Mouse (Mus musculus): ENCODE measurements around the gene Fshr.
A peak's percentile ranks its signal among the peaks of the same experiment; 100 is the strongest.

The Fshr gene

DNA sequence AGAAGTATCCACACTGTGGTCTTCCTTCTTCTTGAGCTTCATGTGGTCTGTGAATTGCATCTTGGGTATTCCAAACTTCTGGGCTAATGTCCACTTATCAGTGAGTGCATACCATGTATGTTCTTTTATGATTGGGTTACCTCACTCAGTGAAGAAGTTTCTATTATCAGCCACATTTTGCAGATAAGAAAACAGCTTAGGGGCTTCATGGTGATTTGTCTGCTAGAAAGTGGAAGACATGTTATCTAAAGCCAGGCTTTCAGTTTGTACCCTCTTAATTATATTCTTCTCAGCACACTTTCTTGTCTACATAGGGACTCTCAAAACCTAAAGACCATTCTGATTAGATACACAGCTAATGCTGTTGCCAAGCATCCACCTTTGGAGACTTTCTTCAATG lies 165.8 kb downstream of the Fshr start:
- no peak for DNase-seq (ENCODE audit: low spot score)

GRCm38 (mm10) chr17:89032981-89033380 lies 167.5 kb downstream of the Fshr start:
- DNase-seq (ENCODE audit: low spot score): no peak

- DNase-seq (ENCODE audit: low spot score): no peak
Measured at GRCm38 (mm10) chr17:89019518-89019917, 181.0 kb downstream of the Fshr start.

GRCm38 (mm10) chr17:89017002-89017401 lies 183.5 kb downstream of the Fshr start:
- no peak for DNase-seq (ENCODE audit: low spot score)

DNA sequence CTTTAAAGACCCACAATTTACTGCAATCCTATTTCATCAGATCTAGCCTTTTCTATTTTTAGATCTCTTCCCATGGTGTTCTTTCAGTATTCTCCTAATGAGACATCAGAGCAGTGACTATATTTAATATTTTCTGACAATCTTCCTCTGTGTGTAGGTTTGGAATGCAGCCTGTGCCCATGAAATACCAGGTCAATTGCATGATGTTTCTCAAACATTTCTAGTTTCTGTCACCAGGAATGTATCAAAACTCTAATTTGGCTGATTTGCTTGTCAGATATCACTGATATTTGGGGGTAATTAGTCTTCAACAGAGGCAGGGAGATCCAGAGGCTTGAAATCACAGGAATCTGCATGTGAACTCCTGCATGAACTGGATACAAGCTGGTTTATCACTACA lies 186.8 kb downstream of the Fshr start:
- no peak for DNase-seq (ENCODE audit: low spot score)

DNA sequence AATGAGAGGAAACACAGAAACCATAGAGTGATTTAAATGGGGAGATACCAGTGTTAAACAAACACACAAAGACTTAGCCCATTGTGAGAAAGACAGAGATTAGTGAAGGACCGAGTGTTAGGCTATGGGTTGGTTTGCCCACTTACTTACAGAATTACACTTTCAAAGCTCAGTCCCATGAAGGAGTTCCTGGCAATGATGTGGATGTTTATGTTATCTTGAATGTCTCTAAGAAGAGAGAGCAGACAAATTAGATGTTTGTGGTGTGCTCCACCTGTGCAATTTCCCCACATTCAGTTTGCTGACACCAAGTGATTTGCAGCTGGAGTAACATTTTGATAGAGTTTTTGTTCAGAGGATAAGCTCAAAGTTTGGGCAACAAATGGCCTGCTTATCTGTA lies 191.4 kb downstream of the Fshr start:
- DNase-seq (ENCODE audit: low spot score): no peak

DNA sequence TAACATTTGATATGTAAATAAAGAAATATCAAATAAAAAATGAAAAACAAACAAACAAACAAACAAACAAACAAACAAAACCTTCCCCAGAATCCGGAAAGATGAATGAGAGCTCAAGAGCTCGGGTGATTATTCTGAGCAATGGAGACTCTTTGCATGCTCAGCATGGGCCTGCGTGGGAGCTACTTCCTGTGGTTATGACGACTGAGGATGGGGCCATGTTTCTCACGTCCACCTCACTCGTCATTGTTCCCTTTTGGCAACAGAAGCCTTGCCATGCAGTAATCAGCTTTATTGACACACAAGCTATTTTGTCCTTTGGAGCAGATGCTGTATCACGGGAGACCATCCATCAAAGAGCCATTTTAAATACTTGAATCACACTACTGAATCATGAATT lies 191.8 kb downstream of the Fshr start:
- DNase-seq (ENCODE audit: low spot score): no peak

GRCm38 (mm10) chr17:89005959-89006358 lies 194.5 kb downstream of the Fshr start:
- DNase-seq (ENCODE audit: low spot score): no peak

DNA sequence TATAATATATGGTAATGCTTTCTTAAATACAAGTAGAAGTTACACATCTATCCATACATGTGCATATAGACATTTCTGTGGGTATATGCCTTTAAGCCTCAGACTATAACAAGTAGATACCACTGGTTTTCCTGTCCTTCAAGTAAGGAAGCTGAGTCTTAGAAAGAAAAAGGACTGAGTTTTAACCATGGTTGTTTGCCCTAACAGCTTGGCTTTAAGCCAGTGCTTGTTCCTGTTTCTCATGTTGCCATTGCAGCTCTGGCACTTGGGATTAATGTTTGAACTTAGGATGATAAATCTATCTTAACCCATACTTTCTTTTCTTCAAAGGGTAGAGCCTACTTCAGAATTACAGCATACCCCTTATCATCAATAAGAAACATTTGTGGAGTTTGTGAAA lies 200.6 kb downstream of the Fshr start:
- DNase-seq (ENCODE audit: low spot score): no peak

GRCm38 (mm10) chr17:88998243-88998642 lies 202.2 kb downstream of the Fshr start:
- no peak for DNase-seq (ENCODE audit: low spot score)

DNA sequence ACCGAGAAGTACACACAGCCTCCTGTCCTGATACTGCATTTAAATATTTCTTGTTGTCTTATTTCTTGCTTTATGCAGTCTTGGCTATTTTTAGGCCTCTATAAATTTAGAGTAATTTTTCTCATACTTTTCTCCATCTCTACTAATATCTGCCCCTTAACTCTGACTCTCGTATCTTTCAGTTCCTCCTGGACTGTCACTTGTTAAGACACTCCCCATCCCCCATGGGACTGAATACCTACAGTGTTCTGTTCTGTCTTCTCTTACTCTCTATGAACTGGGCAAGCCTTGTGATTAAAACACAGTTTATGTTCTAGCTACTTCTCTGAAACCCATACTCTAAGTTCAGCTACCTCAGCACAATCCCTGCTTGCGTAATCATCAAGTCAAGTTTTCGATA lies 209.2 kb downstream of the Fshr start:
- no peak for DNase-seq (ENCODE audit: low spot score)

DNA sequence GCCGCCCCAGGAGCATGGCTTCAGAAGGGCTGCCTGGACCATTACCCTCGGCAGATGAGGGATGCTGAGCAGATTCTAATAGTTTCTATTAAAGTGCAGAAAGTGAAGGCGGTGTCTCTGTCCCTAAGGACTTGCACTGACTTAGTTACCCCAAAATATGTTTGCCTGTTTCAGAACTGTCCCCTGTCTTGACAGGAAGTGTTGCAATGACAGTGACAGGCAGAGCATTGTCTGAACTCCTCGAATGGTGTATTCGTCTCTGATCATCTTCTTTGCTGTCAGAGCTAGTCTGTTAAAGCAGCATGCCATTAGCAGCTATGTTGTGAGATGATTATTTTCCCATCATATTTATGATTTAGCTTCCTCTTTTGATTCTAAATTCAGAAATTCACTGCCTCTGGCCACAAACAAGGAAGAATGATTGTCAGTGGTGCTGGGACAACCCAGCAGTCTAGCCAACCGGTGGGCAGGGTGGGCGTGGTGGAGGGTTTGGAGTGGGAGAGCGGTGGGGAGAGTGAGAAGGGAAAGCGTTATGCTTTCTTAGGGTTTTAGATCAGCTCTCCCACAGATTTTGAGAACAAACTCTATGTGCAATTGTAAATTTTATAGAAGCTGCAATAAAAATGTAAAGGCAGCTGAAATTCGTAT lies 219.6 kb downstream of the Fshr start:
- no peak for DNase-seq (ENCODE audit: low spot score)

- no peak for DNase-seq (ENCODE audit: low spot score)
Measured at GRCm38 (mm10) chr17:88974538-88974937, 225.9 kb downstream of the Fshr start.

GRCm38 (mm10) chr17:88966028-88966427 lies 234.4 kb downstream of the Fshr start:
- DNase-seq (ENCODE audit: low spot score): no peak

- no peak for DNase-seq (ENCODE audit: low spot score)
Measured at GRCm38 (mm10) chr17:88954011-88954410, 246.5 kb downstream of the Fshr start.

DNA sequence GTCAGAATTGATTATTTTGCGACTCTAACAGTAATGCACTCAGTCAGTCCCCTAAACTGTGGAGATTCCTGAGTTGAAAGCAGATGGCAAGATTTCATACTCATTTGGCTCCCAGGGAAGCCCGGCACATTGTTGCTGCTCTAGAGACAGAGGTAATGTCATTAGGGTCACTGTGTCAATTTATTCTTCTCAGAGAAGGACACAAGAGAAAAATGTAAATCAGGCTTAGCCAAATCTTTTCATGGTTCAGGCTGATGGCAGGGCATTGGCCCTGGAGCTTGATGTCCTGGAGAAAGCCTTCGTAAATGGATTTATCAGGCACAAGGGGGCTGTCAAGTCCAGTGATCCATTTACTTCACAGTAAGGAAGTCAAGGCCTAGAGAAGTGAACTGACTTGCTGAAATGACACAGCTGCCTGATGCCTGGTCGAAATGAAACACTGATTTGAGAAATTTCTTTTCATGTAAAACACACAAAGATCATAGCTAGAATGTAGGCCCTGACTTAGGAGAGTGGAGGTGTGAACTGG lies 262.3 kb downstream of the Fshr start:
- no peak for DNase-seq (ENCODE audit: low spot score)

GRCm38 (mm10) chr17:88937341-88938152 lies 262.9 kb downstream of the Fshr start:
- peak; percentile 11 for DNase-seq (ENCODE audit: low spot score)

DNA sequence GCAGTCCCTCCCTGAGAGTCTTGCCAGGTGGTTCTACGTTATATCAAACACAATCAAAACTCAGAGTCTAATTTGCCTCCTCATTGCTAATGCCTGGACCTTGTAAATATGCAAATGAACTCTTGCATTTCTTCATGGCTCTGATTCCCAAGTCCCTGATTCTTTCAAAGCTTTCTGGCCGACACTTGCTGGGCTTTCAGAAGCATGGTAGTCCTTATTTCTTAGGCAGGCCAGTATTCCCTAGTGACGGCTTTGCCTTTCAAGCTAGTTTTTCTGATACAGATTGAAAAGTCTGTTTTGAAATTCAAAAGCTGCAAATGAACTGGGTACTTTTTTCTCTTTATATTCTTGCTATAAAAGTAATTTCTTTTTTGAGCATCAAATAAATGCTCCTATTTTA lies 263.5 kb downstream of the Fshr start:
- DNase-seq (ENCODE audit: low spot score): no peak

Measured in ovary, adult 18-20 months (tissue).